Mouse (Mus musculus) G1E (cell line): ENCODE data around the gene Siglec1. TPM values are rescaled to one million over a fixed set of nuclear protein-coding genes. Genes with fewer than 3 reads are reported as not detected.

ENCODE experiments used
- ATAC-seq: 2 replicates; pipeline ENCODE4 v1.8.0; 2016; ENCODE audit warnings: mild to moderate bottlenecking; ENCODE audit not compliant: insufficient number of reproducible peaks, poor library complexity, low FRiP score, severe bottlenecking; ENCODE audit errors: extremely low read depth
- DNase-seq: peaks from one replicate; pipeline ENCODE4 v3.0.0; 2012; ENCODE audit warnings: low spot score
- H3K27me3 ChIP-seq: 2 replicates; pipeline ENCODE4 v1.6.1; 2012; ENCODE audit warnings: mild to moderate bottlenecking, low read length, inconsistent platforms; ENCODE audit not compliant: insufficient read depth
- H3K36me3 ChIP-seq: replicated peaks from 2 replicates; pipeline ENCODE3; 2012; ENCODE audit warnings: mild to moderate bottlenecking, inconsistent platforms
- H3K4me1 ChIP-seq: 2 replicates; pipeline ENCODE4 v1.6.1; 2012; ENCODE audit warnings: low read depth, low read length, inconsistent platforms, mixed read lengths; ENCODE audit not compliant: insufficient read depth
- H3K4me3 ChIP-seq: 2 replicates; pipeline ENCODE4 v1.5.1; 2012; ENCODE audit warnings: low read depth, mild to moderate bottlenecking, inconsistent platforms, low read length, moderate library complexity, mixed read lengths
- H3K9me3 ChIP-seq: replicated peaks from 2 replicates; pipeline ENCODE4 v1.6.1; 2012; ENCODE audit warnings: inconsistent platforms
- CTCF ChIP-seq: IDR thresholded peaks from 2 replicates; pipeline ENCODE4 v1.5.1; 2012; ENCODE audit warnings: low read depth, low read length, inconsistent platforms, mixed read lengths
- GATA1 ChIP-seq: IDR thresholded peaks from 2 replicates; pipeline ENCODE4 v1.6.1; 2012; ENCODE audit warnings: borderline replicate concordance, low read length, inconsistent platforms, mixed read lengths
- GATA2 ChIP-seq: IDR thresholded peaks from 2 replicates; pipeline ENCODE4 v1.6.1; 2012; ENCODE audit warnings: low read depth, low read length, inconsistent platforms, borderline replicate concordance
- POLR2AphosphoS5 ChIP-seq: IDR thresholded peaks from 2 replicates; pipeline ENCODE4 v1.6.1; 2012; ENCODE audit warnings: low read depth, low read length, inconsistent platforms; ENCODE audit not compliant: insufficient replicate concordance
- TAL1 ChIP-seq: conservative IDR thresholded peaks from 2 replicates; pipeline ENCODE4 v1.6.1; 2012; ENCODE audit warnings: low read depth, low read length, inconsistent platforms, mixed read lengths
- polyA plus RNA-seq: library from polyadenylated mRNA; stranded (reverse); fragments of >175 nt; gene quantifications from 2 replicates; pipeline ENCODE4 v1.2.3, GENCODE M21; 2012
- total RNA-seq, 2 experiments: library from RNA; stranded (forward) in 1 of 2; stranded (reverse) in 1 of 2; fragments of 200-1000 nt in 1 of 2; fragments of >200 nt in 1 of 2; fragmentation: Nextera tagmentation in 1 of 2; gene quantifications; 2 replicates each; pipeline ENCODE4 v1.2.3; 2014 to 2017

The Siglec1 gene
- total and polyA plus RNA-seq, 3 experiments = 0.16 TPM; not detected in 2

- no peak for TF ChIP-seq GATA1
- TF ChIP-seq POLR2AphosphoS5 = no peak
- no peak for TF ChIP-seq GATA2
- no peak for TF ChIP-seq CTCF
- DNase-seq (no peak), ATAC-seq (no peak)
- peaks cover 18% of the 10 kb centered on the region for H3K27me3 ChIP-seq
- no peaks in the 10 kb centered on the region for H3K9me3 ChIP-seq
- H3K4me3 ChIP-seq = no peak overlapping the region
- H3K4me1 ChIP-seq = peaks cover 6% of the 10 kb centered on the region
- no peaks in the 10 kb centered on the region for H3K36me3 ChIP-seq
Measured at GRCm38 (mm10) chr2:131046025-131046424, 40.5 kb downstream of the Siglec1 start.

GRCm38 (mm10) chr2:131044989-131045720, 41.4 kb downstream of the Siglec1 start:
- no peaks in the 10 kb centered on the region for H3K36me3 ChIP-seq

GRCm38 (mm10) chr2:131044354-131044852, 42.2 kb downstream of the Siglec1 start:
- H3K4me1 ChIP-seq = peaks cover 6% of the 10 kb centered on the region
- TF ChIP-seq CTCF (no peak), TAL1 (no peak), GATA1 (no peak), POLR2AphosphoS5 (no peak), GATA2 (no peak)
- no peak overlapping the region for H3K4me3 ChIP-seq
- H3K9me3 ChIP-seq = no peaks in the 10 kb centered on the region
- H3K27me3 ChIP-seq = peaks cover 24% of the 10 kb centered on the region
- H3K36me3 ChIP-seq = no peaks in the 10 kb centered on the region
- DNase-seq (no peak), ATAC-seq (no peak)

More at GRCm38 (mm10) chr2:131044989-131045720, 41.4 kb downstream of the Siglec1 start:
- Histone ChIP-seq H3K9me3 (no peaks in the 10 kb centered on the region), H3K27me3 (peaks cover 20% of the 10 kb centered on the region), H3K4me3 (no peak overlapping the region), H3K4me1 (peaks cover 6% of the 10 kb centered on the region)
- ATAC-seq = no peak
- no peak for DNase-seq
- TF ChIP-seq POLR2AphosphoS5 = no peak
- no peak for TF ChIP-seq GATA2
- TF ChIP-seq TAL1 = no peak
- TF ChIP-seq CTCF = no peak
- no peak for TF ChIP-seq GATA1

GRCm38 (mm10) chr2:131042988-131043387, 43.6 kb downstream of the Siglec1 start, which contains the start of gene Gfra4:
Gene Gfra4, minus strand, starts transcription at chr2:131043088.
- no peaks in the 10 kb centered on the region for H3K36me3 ChIP-seq
- peaks cover 30% of the 10 kb centered on the region for H3K27me3 ChIP-seq
- no peak for DNase-seq
- no peak for TF ChIP-seq CTCF
- ATAC-seq = no peak
- no peak within 1 kb of the TSS for H3K4me3 ChIP-seq
- no peaks in the 10 kb centered on the region for H3K9me3 ChIP-seq
- peaks cover 6% of the 10 kb centered on the region for H3K4me1 ChIP-seq

- ATAC-seq = no peak
- Histone ChIP-seq H3K36me3 (no peaks in the 10 kb centered on the region), H3K27me3 (peaks cover 34% of the 10 kb centered on the region), H3K9me3 (no peaks in the 10 kb centered on the region), H3K4me1 (peaks cover 6% of the 10 kb centered on the region), H3K4me3 (no peak overlapping the region)
- TF ChIP-seq CTCF (no peak), GATA2 (no peak), POLR2AphosphoS5 (no peak), GATA1 (no peak), TAL1 (no peak)
- no peak for DNase-seq
Measured at GRCm38 (mm10) chr2:131040854-131041825, 45.4 kb downstream of the Siglec1 start.

- Histone ChIP-seq H3K9me3 (no peaks in the 10 kb centered on the region), H3K36me3 (no peaks in the 10 kb centered on the region), H3K4me3 (no peak overlapping the region), H3K27me3 (peaks cover 39% of the 10 kb centered on the region), H3K4me1 (no peaks in the 10 kb centered on the region)
- ATAC-seq (no peak), DNase-seq (no peak)
- TF ChIP-seq GATA1 = no peak
- no peak for TF ChIP-seq CTCF
- TF ChIP-seq POLR2AphosphoS5 = no peak
- no peak for TF ChIP-seq TAL1
- no peak for TF ChIP-seq GATA2
Measured at GRCm38 (mm10) chr2:131038675-131039074, 47.9 kb downstream of the Siglec1 start.
